Mouse (Mus musculus): ENCODE data around the gene Olfr1044.

GRCm38 (mm10) chr2:86185583-86185982 lies 8.0 kb upstream of the Olfr1044 start, which contains the start of gene Olfr52:
- TF ChIP-seq EP300 (IDR thresholded peaks at IDR 0.05; ENCODE audit: low read depth), result no peak
- TF ChIP-seq CTCF (IDR thresholded peaks at IDR 0.05; ENCODE audit: low read depth), result no peak
